Mouse (Mus musculus) forebrain, embryonic 10.5 days (tissue): ENCODE data around the gene Klk11. TPM values are rescaled to one million over a fixed set of nuclear protein-coding genes. Genes with fewer than 3 reads are reported as not detected.

ENCODE experiments used
- DNase-seq: peaks from one replicate; pipeline ENCODE4 v3.0.0-alpha.2; 2017; ENCODE audit warnings: low spot score; ENCODE audit errors: extremely low spot score
- H3K27ac ChIP-seq: fragments of 300-500 bp; sonication (generic); 2 replicates; pipeline ENCODE4 v1.5.1; 2016; ENCODE audit warnings: mild to moderate bottlenecking
- H3K27me3 ChIP-seq: fragments of 300-500 bp; sonication (generic); 2 replicates; pipeline ENCODE4 v1.6.1; 2016; ENCODE audit warnings: mild to moderate bottlenecking; ENCODE audit not compliant: poor library complexity, severe bottlenecking
- H3K36me3 ChIP-seq: fragments of 300-500 bp; sonication (generic); replicated peaks from 2 replicates; pipeline ENCODE4 v1.6.1; 2016; ENCODE audit warnings: mild to moderate bottlenecking, moderate library complexity
- H3K4me1 ChIP-seq: fragments of 300-500 bp; sonication (generic); 2 replicates; pipeline ENCODE4 v1.6.1; 2016
- H3K4me3 ChIP-seq: fragments of 300-500 bp; sonication (generic); 2 replicates; pipeline ENCODE4 v1.5.1; 2016; ENCODE audit warnings: mild to moderate bottlenecking, moderate library complexity
- H3K9me3 ChIP-seq: fragments of 300-500 bp; sonication (generic); 2 replicates; pipeline ENCODE4 v1.6.1; 2016; ENCODE audit warnings: mild to moderate bottlenecking, moderate library complexity
- WGBS: fragments of 180-500 bp; shearing (Covaris S2); methylation state at CpG from one replicate; pipeline ENCODE4 v1.1.7; 2016; 5-methylcytosine and 5-hydroxymethylcytosine counted together
- polyA plus RNA-seq: library from polyadenylated mRNA; unstranded; fragments of >200 nt; fragmentation: Nextera tagmentation; extraction: Ambion mirVana; gene quantifications from 2 replicates; pipeline ENCODE4 v1.2.1, GENCODE M21; 2016

Gene Klk11
- 0.11 TPM in 1 of 2 replicates, not detected in the other for polyA plus RNA-seq

- Histone ChIP-seq H3K27me3 (no peaks in the 10 kb centered on the region), H3K36me3 (no peaks in the 10 kb centered on the region), H3K9me3 (no peaks in the 10 kb centered on the region), H3K27ac (peak within 1 kb of the TSS; percentile 80), H3K4me1 (peaks cover 16% of the 10 kb centered on the region), H3K4me3 (no peak within 1 kb of the TSS)
- 87% methylated on average over 5 of the region's 5 CpGs for WGBS
- DNase-seq, result peak; percentile 10
Observed at GRCm38 (mm10) chr7:43774364-43774763, at the start of gene Klk11. TSS of gene Klk11 (plus strand) at chr7:43774604.

- no peak for DNase-seq
- Histone ChIP-seq H3K4me1 (no peaks in the 10 kb centered on the region), H3K27me3 (no peaks in the 10 kb centered on the region), H3K9me3 (no peaks in the 10 kb centered on the region), H3K36me3 (no peaks in the 10 kb centered on the region), H3K4me3 (no peak overlapping the region), H3K27ac (no peak overlapping the region)
- WGBS, result 76% methylated on average over 1 of the region's 1 CpGs
Observed at GRCm38 (mm10) chr7:43747788-43748187, 26.6 kb upstream of the Klk11 start.

DNA sequence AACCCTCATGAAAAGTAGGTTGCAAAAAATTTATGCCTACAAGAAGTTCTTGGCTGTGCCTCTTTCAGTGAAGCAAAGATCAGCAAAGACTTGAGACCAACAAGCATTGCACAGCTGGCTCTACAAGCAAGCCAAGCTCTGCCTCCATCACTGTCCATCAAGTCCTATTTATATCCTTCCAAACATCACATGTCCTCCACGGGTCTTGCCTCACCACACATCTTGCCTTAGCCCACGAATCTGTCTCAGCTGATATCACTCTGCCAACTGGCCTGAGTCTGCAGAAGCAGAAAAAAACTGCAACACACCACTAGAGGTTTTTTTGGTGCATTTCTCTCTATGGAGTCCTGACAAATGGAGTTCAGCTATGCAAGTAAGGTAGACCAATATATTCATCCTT lies 21.6 kb upstream of the Klk11 start:
- Histone ChIP-seq H3K4me3 (no peak overlapping the region), H3K27ac (no peak overlapping the region), H3K27me3 (no peaks in the 10 kb centered on the region), H3K4me1 (no peaks in the 10 kb centered on the region), H3K9me3 (no peaks in the 10 kb centered on the region), H3K36me3 (no peaks in the 10 kb centered on the region)
- no peak for DNase-seq
- 82% methylated on average over 2 of the region's 2 CpGs for WGBS

DNA sequence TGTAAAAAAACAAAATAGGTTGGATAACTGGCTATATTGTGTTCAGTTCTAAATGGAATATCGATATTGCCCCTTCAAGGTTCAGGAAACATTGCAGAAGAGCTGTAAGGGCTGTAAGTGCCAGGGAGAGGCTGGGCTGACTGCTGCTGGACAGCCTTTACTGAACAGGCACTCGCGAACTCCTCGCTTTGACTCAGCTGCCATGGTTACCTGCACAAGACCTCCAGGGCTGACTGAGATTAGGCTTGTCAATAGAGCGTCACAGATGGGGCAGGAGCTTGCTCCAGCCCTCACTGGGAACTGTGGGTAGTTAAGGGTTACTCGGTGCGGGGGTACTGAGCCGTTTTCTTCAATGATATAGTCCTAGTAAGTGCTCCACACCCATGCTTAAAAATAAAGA lies 7.9 kb upstream of the Klk11 start:
- 51% methylated on average over 8 of the region's 8 CpGs for WGBS
- no peaks in the 10 kb centered on the region for H3K4me1 ChIP-seq
- H3K4me3 ChIP-seq, result no peak overlapping the region
- H3K9me3 ChIP-seq, result peaks cover 3% of the 10 kb centered on the region; the same call in 1 of the 2 replicates
- H3K27me3 ChIP-seq, result no peaks in the 10 kb centered on the region
- no peak overlapping the region for H3K27ac ChIP-seq
- DNase-seq, result peak; percentile 13
- H3K36me3 ChIP-seq, result no peaks in the 10 kb centered on the region

DNA sequence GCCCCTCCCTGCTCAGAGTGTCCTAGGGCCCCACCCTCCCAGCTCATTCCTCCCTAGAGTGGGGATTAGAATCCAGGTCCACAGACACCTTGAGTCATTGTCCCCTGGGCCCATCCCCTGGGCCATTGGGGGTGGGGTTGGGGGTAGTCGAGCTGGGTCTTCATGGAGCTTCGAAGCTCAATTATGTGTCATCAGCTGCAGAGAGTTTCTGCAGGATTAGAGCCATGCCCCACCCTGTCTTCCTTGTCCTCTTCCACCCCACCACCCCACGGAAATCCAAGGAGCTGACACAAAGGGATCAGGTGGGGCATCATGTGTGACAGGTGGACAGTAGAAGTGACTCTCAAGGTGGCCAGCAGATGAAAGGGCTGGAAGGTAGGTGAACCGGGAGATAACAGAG lies 5.8 kb upstream of the Klk11 start, which contains the start of gene Klk12:
Klk12 (plus strand) TSS at position 301 of the 400 bp plus-strand sequence.
- no peak for DNase-seq
- peaks cover 3% of the 10 kb centered on the region; the same call in 1 of the 2 replicates for H3K9me3 ChIP-seq

DNA sequence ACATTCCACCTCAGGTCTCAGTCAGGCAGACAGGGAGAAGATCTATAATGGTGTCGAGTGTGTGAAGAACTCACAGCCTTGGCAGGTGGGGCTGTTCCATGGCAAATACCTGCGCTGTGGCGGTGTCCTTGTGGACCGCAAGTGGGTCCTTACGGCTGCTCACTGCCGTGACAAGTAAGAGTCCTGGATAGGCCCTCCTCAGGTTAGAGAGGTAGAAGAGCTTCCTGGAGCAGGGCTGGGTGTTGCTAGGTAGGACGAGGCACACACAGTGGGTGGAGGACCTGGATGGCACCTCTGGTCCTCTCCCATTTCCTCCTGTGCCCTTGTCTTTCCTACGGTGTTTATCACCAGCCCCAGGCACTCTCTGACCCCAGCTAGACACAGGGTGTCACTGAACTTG lies 4.8 kb upstream of the Klk11 start:
- Histone ChIP-seq H3K9me3 (peaks cover 3% of the 10 kb centered on the region; the same call in 1 of the 2 replicates), H3K27ac (no peak overlapping the region), H3K27me3 (no peaks in the 10 kb centered on the region), H3K36me3 (no peaks in the 10 kb centered on the region), H3K4me1 (peaks cover 4% of the 10 kb centered on the region), H3K4me3 (no peak overlapping the region)
- DNase-seq, result peak; percentile 7
- 91% methylated on average over 8 of the region's 8 CpGs for WGBS

More for the DNA sequence above, 5.8 kb upstream of the Klk11 start, which contains the start of gene Klk12:
- H3K4me3 ChIP-seq, result no peak within 1 kb of the TSS
- H3K27me3 ChIP-seq, result no peaks in the 10 kb centered on the region
- H3K27ac ChIP-seq, result no peak within 1 kb of the TSS
- no peaks in the 10 kb centered on the region for H3K36me3 ChIP-seq
- H3K4me1 ChIP-seq, result no peaks in the 10 kb centered on the region
- WGBS, result 87% methylated on average over 4 of the region's 4 CpGs

DNA sequence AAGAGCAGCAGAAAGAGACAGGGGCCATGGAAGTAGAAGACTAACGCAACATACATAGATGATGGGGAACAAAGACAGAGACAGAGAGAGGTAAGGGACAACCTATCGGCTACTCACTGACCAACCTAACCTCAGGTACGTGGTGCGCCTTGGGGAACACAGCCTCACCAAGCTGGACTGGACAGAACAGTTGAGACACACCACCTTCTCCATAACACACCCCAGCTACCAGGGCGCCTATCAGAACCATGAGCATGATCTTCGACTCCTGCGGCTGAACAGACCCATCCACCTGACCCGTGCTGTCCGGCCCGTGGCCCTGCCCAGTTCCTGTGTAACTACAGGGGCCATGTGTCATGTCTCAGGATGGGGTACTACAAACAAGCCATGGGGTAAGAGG lies 3.7 kb upstream of the Klk11 start:
- Histone ChIP-seq H3K36me3 (no peaks in the 10 kb centered on the region), H3K9me3 (peaks cover 3% of the 10 kb centered on the region; the same call in 1 of the 2 replicates), H3K4me1 (peaks cover 15% of the 10 kb centered on the region), H3K27ac (no peak overlapping the region), H3K4me3 (no peak overlapping the region), H3K27me3 (no peaks in the 10 kb centered on the region)
- no peak for DNase-seq
- WGBS, result 93% methylated on average over 10 of the region's 10 CpGs

DNA sequence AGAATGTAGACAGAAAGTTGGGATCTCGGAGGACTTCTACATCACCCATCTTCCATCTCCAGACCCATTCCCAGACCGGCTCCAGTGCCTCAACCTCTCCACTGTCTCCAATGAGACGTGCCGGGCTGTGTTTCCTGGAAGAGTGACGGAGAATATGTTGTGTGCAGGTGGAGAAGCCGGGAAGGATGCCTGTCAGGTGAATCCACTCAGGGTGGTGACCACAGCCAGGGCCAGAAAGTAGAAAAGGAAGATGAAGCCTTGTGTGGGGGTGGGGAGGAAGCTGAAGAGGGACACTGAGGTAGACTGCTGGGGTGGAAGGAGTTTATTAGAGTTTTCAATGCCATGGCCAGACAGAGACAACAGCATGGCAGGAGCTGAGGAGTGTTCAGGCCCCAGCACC lies 2.5 kb upstream of the Klk11 start:
- peak; percentile 10 for DNase-seq
- 93% methylated on average over 6 of the region's 6 CpGs for WGBS
- no peaks in the 10 kb centered on the region for H3K36me3 ChIP-seq
- H3K27me3 ChIP-seq, result no peaks in the 10 kb centered on the region
- no peak overlapping the region for H3K4me3 ChIP-seq
- no peak overlapping the region for H3K27ac ChIP-seq
- H3K9me3 ChIP-seq, result peaks cover 3% of the 10 kb centered on the region; the same call in 1 of the 2 replicates
- peaks cover 16% of the 10 kb centered on the region for H3K4me1 ChIP-seq

DNA sequence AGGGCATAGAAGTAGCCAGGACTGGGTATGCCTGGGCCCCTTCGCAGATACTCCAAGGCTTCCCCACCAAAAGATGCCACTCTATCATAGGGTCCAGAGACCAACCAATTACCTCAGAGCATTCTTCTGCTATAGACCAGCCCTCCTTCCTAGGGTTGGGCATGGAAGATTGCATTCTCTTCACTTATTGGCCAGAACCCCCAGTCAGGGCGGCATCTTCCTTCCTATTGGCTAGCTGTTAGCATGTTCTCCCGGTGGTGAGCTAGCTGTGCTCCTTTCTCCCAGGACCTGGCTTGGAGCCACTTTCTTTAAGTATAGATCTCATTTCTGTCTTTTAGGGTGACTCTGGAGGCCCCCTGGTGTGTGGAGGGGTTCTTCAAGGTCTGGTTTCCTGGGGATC lies 1.5 kb upstream of the Klk11 start:
- Histone ChIP-seq H3K36me3 (no peaks in the 10 kb centered on the region), H3K9me3 (peaks cover 3% of the 10 kb centered on the region; the same call in 1 of the 2 replicates), H3K27ac (no peak overlapping the region), H3K4me1 (peaks cover 16% of the 10 kb centered on the region), H3K4me3 (no peak overlapping the region), H3K27me3 (no peaks in the 10 kb centered on the region)
- WGBS, result 74% methylated on average over 3 of the region's 3 CpGs
- DNase-seq, result peak; percentile 9

DNA sequence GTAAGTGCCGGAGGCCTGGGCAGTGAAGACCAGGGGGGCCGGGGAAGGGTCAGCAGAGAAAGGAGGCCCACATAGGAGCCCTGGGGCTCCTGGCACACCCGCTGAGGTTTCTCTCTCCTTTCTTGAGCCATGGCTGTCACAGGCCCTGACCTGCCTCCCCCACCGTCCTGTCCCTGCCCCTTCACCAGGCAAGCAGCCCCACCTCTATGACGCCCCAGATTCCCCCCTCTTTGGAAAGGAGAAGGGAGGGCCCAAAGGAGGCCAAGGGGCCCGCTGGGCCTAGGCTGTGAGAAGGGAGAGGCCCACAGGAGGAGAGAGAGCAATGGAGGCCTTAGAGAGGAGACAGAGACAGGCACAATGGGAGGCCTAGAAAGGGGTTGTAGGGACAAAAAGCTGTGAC lies 398 bp downstream of the Klk11 start:
- Histone ChIP-seq H3K27me3 (no peaks in the 10 kb centered on the region), H3K4me1 (peaks cover 16% of the 10 kb centered on the region), H3K9me3 (no peaks in the 10 kb centered on the region), H3K4me3 (no peak overlapping the region), H3K27ac (peak overlapping the region; percentile 80), H3K36me3 (no peaks in the 10 kb centered on the region)
- DNase-seq, result peak; percentile 13
- WGBS, result 51% methylated on average over 6 of the region's 6 CpGs

DNA sequence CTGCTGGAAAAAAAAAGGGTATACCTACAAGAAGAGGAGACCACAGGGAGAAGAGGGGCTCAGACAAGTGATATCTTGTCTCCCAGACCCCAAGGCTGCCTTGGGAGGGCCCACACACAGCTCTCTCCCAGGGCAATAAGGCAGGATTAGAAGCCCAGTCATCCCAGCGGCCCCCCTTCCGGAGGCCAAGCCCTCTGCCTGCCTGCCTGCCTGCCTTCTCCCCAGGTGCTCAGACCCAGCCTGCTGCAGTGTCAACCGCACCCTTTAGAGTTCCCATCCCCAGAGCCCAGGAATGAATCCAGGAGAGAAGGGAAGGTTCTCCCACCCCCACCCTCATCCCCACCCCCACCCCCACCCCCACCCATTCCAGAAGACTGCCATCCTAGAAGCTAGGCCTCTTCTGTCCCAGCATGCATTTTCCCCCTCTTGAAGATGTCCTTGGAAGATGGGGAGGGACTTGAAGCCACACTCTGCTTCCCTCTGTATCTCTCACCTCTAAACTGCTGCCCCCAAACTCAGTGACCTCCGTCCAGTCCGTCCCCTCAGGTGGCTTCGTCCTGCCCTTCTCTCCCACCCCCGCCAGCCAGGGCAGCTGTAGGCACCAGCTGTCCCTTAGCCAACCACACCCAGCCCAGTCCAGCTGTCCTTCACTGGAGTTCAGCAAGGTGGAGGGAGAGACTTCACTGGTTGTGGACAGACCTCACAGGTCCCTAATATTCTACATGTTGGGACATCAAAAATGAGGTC lies 1.1 kb downstream of the Klk11 start:
- no peak overlapping the region for H3K4me3 ChIP-seq
- peak overlapping the region; percentile 80 for H3K27ac ChIP-seq
- DNase-seq, result peak; percentile 7
- H3K36me3 ChIP-seq, result no peaks in the 10 kb centered on the region
- H3K4me1 ChIP-seq, result peaks cover 16% of the 10 kb centered on the region
- no peaks in the 10 kb centered on the region for H3K27me3 ChIP-seq
- 39% methylated on average over 7 of the region's 7 CpGs for WGBS
- no peaks in the 10 kb centered on the region for H3K9me3 ChIP-seq

DNA sequence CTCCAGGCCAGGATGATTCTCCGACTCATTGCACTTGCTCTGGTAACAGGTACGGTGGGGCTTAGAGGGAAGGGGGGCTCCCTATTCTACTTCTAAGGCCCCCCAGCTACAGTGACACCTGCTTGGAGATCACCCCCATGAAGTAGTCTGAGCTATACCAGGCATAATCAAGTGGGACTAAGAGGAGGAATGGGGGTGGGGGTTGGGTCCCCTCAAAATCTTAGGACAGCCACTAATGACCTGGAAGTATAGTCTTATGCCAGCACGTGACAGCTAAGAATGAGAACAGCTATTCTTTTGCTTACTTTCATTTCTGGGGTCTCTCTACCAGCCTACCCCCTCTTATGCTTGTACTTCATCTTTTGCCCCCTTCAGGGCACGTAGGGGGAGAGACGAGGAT lies 2.1 kb downstream of the Klk11 start:
- 79% methylated on average over 5 of the region's 5 CpGs for WGBS
- H3K4me3 ChIP-seq, result no peak overlapping the region
- DNase-seq, result no peak
- no peaks in the 10 kb centered on the region for H3K9me3 ChIP-seq
- H3K27ac ChIP-seq, result no peak overlapping the region
- peaks cover 16% of the 10 kb centered on the region for H3K4me1 ChIP-seq
- no peaks in the 10 kb centered on the region for H3K27me3 ChIP-seq
- H3K36me3 ChIP-seq, result no peaks in the 10 kb centered on the region

- WGBS, result 92% methylated on average over 12 of the region's 12 CpGs
- DNase-seq, result peak; percentile 7
- H3K4me3 ChIP-seq, result no peak overlapping the region
Observed at GRCm38 (mm10) chr7:43777423-43777822, 3.0 kb downstream of the Klk11 start.

More at GRCm38 (mm10) chr7:43777423-43777822, 3.0 kb downstream of the Klk11 start:
- no peak overlapping the region for H3K27ac ChIP-seq
- no peaks in the 10 kb centered on the region for H3K27me3 ChIP-seq
- peaks cover 19% of the 10 kb centered on the region for H3K4me1 ChIP-seq
- no peaks in the 10 kb centered on the region for H3K36me3 ChIP-seq
- no peaks in the 10 kb centered on the region for H3K9me3 ChIP-seq
